Mouse (Mus musculus) activated CD4-positive, CD25-positive, alpha-beta regulatory T cell, adult 4 months (primary cell): ENCODE data around the gene Osbpl10. TPM values are rescaled to one million over a fixed set of nuclear protein-coding genes. Genes with fewer than 3 reads are reported as not detected.

ENCODE experiments used
- ATAC-seq: one replicate; pipeline ENCODE4 v1.8.0; 2017
- polyA plus RNA-seq, 2 experiments: library from polyadenylated mRNA; unstranded; fragments of 100-300 nt; shearing (Covaris generic); gene quantifications; one replicate each; pipeline ENCODE4 v1.2.1; 2017

Gene Osbpl10
- polyA plus RNA-seq, 2 experiments from 2014 or later = not detected

GRCm38 (mm10) chr9:115089644-115090043, 111.3 kb downstream of the Osbpl10 start:
- ATAC-seq = no peak

- ATAC-seq = no peak
These were observed 118.1 kb downstream of the Osbpl10 start for GRCm38 (mm10) chr9:115096481-115096880.

- ATAC-seq = no peak
These were observed 119.0 kb downstream of the Osbpl10 start for GRCm38 (mm10) chr9:115097340-115097739.

- ATAC-seq = no peak
These were observed 122.0 kb downstream of the Osbpl10 start for GRCm38 (mm10) chr9:115100181-115100915.

GRCm38 (mm10) chr9:115107430-115107829, 129.1 kb downstream of the Osbpl10 start:
- no peak for ATAC-seq

GRCm38 (mm10) chr9:115110655-115111054, 132.3 kb downstream of the Osbpl10 start:
- ATAC-seq = no peak

GRCm38 (mm10) chr9:115117314-115117713, 138.9 kb downstream of the Osbpl10 start:
- ATAC-seq = no peak

- ATAC-seq = no peak
These were observed 141.9 kb downstream of the Osbpl10 start for GRCm38 (mm10) chr9:115120276-115120675.

GRCm38 (mm10) chr9:115120678-115121224, 142.4 kb downstream of the Osbpl10 start:
- ATAC-seq = no peak

GRCm38 (mm10) chr9:115127342-115127741, 149.0 kb downstream of the Osbpl10 start:
- ATAC-seq = no peak

- no peak for ATAC-seq
These were observed 155.6 kb downstream of the Osbpl10 start for GRCm38 (mm10) chr9:115133926-115134325.

- ATAC-seq = no peak
These were observed 156.4 kb downstream of the Osbpl10 start for GRCm38 (mm10) chr9:115134736-115135135.

- ATAC-seq = no peak
These were observed 157.0 kb downstream of the Osbpl10 start for GRCm38 (mm10) chr9:115135352-115135751.

GRCm38 (mm10) chr9:115137858-115138257, 159.5 kb downstream of the Osbpl10 start:
- ATAC-seq = no peak

- no peak for ATAC-seq
These were observed 161.4 kb downstream of the Osbpl10 start for GRCm38 (mm10) chr9:115139597-115140332.

GRCm38 (mm10) chr9:115147141-115147540, 168.8 kb downstream of the Osbpl10 start:
- no peak for ATAC-seq

GRCm38 (mm10) chr9:115147586-115148355, 169.4 kb downstream of the Osbpl10 start:
- ATAC-seq = no peak

- no peak for ATAC-seq
These were observed 170.8 kb downstream of the Osbpl10 start for GRCm38 (mm10) chr9:115149011-115149756.

- no peak for ATAC-seq
These were observed 183.2 kb downstream of the Osbpl10 start for GRCm38 (mm10) chr9:115161591-115161990.

GRCm38 (mm10) chr9:115163031-115163430, 184.7 kb downstream of the Osbpl10 start:
- no peak for ATAC-seq

- ATAC-seq = no peak
These were observed 185.3 kb downstream of the Osbpl10 start for GRCm38 (mm10) chr9:115163693-115164092.

GRCm38 (mm10) chr9:115164351-115164750, 186.0 kb downstream of the Osbpl10 start:
- ATAC-seq = no peak
